Mouse (Mus musculus) MEL (cell line): Measurements from ENCODE around the gene Cgnl1. TPM values are rescaled to one million over a fixed set of nuclear protein-coding genes. Genes with fewer than 3 reads are reported as not detected.
A peak's percentile ranks its signal among the peaks of the same experiment; 100 is the strongest.

Experiments
- DNase-seq: peaks from one replicate; pipeline ENCODE4 v3.0.0; 2011; ENCODE audit warnings: low read depth, low spot score
- H3K27ac ChIP-seq: 2 replicates; pipeline ENCODE4 v1.5.1; 2012; ENCODE audit warnings: low read depth, mild to moderate bottlenecking, control low read depth, low read length, moderate library complexity; ENCODE audit not compliant: control insufficient read depth
- H3K27me3 ChIP-seq, 2 experiments: fragments of 150-350 bp in 1 of 2; sonication (generic) in 1 of 2; 2 replicates each; pipeline ENCODE4 v1.6.1; 2012; ENCODE audit warnings: low read length in 2 of 2, mild to moderate bottlenecking in 2 of 2, improper control_type of control experiment in 1 of 2, moderate library complexity in 1 of 2; ENCODE audit not compliant: insufficient read depth in 2 of 2, control insufficient read depth in 1 of 2
- H3K36me3 ChIP-seq, 2 experiments: 2 replicates each; pipeline ENCODE4 v1.6.1; 2012 to 2014; ENCODE audit warnings: low read length in 2 of 2, improper control_type of control experiment in 1 of 2, inconsistent platforms in 1 of 2, mild to moderate bottlenecking in 1 of 2; ENCODE audit not compliant: insufficient read depth in 2 of 2, control insufficient read depth in 1 of 2
- H3K4me1 ChIP-seq, 2 experiments: fragments of 150-350 bp in 1 of 2; sonication (generic) in 1 of 2; 2 replicates each; pipeline ENCODE4 v1.6.1; 2012; ENCODE audit warnings: low read length in 2 of 2, improper control_type of control experiment in 1 of 2, mild to moderate bottlenecking in 1 of 2; ENCODE audit not compliant: insufficient read depth in 2 of 2, control insufficient read depth in 1 of 2
- H3K4me3 ChIP-seq, 2 experiments: fragments of 150-350 bp in 1 of 2; sonication (generic) in 1 of 2; 2 replicates each; pipeline ENCODE4 v1.5.1; 2012; ENCODE audit warnings: low read depth in 2 of 2, low read length in 2 of 2, mild to moderate bottlenecking in 2 of 2, moderate library complexity in 2 of 2, control low read depth in 1 of 2, improper control_type of control experiment in 1 of 2; ENCODE audit not compliant: control insufficient read depth in 1 of 2, insufficient read depth in 1 of 2
- H3K79me2 ChIP-seq: 2 replicates; pipeline ENCODE4 v1.6.1; 2012; ENCODE audit warnings: mild to moderate bottlenecking, low read length, moderate library complexity; ENCODE audit not compliant: control insufficient read depth, poor library complexity, insufficient read depth
- H3K9ac ChIP-seq: 2 replicates; pipeline ENCODE4 v1.6.1; 2012; ENCODE audit warnings: low read depth, mild to moderate bottlenecking, control low read depth, low read length, moderate library complexity; ENCODE audit not compliant: control insufficient read depth, poor library complexity, severe bottlenecking
- H3K9me3 ChIP-seq: fragments of 150-350 bp; sonication (generic); replicated peaks from 2 replicates; pipeline ENCODE4 v1.6.1; 2012; ENCODE audit warnings: mild to moderate bottlenecking, low read length, improper control_type of control experiment, moderate library complexity; ENCODE audit not compliant: insufficient read depth
- BHLHE40 ChIP-seq: IDR thresholded peaks from 2 replicates; pipeline ENCODE4 v1.6.1; 2012; ENCODE audit warnings: low read depth, mild to moderate bottlenecking, inconsistent platforms, low read length, improper control_type of control experiment, borderline replicate concordance
- CHD1 ChIP-seq: IDR thresholded peaks from 2 replicates; pipeline ENCODE4 v1.6.1; 2012; ENCODE audit warnings: low read depth, mild to moderate bottlenecking, inconsistent platforms, low read length, improper control_type of control experiment
- CTCF ChIP-seq, 3 experiments: IDR thresholded peaks in 2 of 3; conservative IDR thresholded peaks in 1 of 3; 2 replicates each; pipeline ENCODE4 v1.5.1; 2011 to 2012; ENCODE audit warnings: low read length in 3 of 3, low read depth in 2 of 3, mild to moderate bottlenecking in 2 of 3, improper control_type of control experiment in 1 of 3, inconsistent platforms in 1 of 3, mixed read lengths in 1 of 3, moderate library complexity in 1 of 3; ENCODE audit not compliant: control insufficient read depth in 1 of 3, insufficient read depth in 1 of 3, poor library complexity in 1 of 3, severe bottlenecking in 1 of 3
- E2F4 ChIP-seq: IDR thresholded peaks from 2 replicates; pipeline ENCODE4 v1.6.1; 2011; ENCODE audit warnings: low read depth, low read length, improper control_type of control experiment, borderline replicate concordance
- ELF1 ChIP-seq: IDR thresholded peaks from 2 replicates; pipeline ENCODE4 v1.6.1; 2014; ENCODE audit warnings: low read depth, mild to moderate bottlenecking, inconsistent platforms, low read length, improper control_type of control experiment, moderate library complexity
- EP300 ChIP-seq, 2 experiments: IDR thresholded peaks; 2 replicates each; pipeline ENCODE4 v1.6.1; 2011; ENCODE audit warnings: improper control_type of control experiment in 2 of 2, low read length in 2 of 2, low read depth in 1 of 2, mild to moderate bottlenecking in 1 of 2
- GABPA ChIP-seq: IDR thresholded peaks from 2 replicates; pipeline ENCODE4 v1.6.1; 2012; ENCODE audit warnings: low read depth, mild to moderate bottlenecking, inconsistent platforms, low read length, improper control_type of control experiment, moderate library complexity
- GATA1 ChIP-seq: IDR thresholded peaks from 2 replicates; pipeline ENCODE4 v1.6.1; 2011; ENCODE audit warnings: low read depth, low read length, improper control_type of control experiment
- JUND ChIP-seq: IDR thresholded peaks from 2 replicates; pipeline ENCODE4 v1.6.1; 2011; ENCODE audit warnings: low read depth, mild to moderate bottlenecking, improper control_type of control experiment, low read length
- KAT2A ChIP-seq: conservative IDR thresholded peaks from 2 replicates; pipeline ENCODE4 v1.6.1; 2012; ENCODE audit warnings: low read depth, low read length, improper control_type of control experiment, inconsistent platforms
- MAFK ChIP-seq: IDR thresholded peaks from 2 replicates; pipeline ENCODE4 v1.6.1; 2011; ENCODE audit warnings: low read depth, mild to moderate bottlenecking, low read length, improper control_type of control experiment, borderline replicate concordance
- MAZ ChIP-seq: IDR thresholded peaks from 2 replicates; pipeline ENCODE4 v1.6.1; 2012; ENCODE audit warnings: low read depth, mild to moderate bottlenecking, inconsistent platforms, low read length, improper control_type of control experiment
- MEF2A ChIP-seq: IDR thresholded peaks from 2 replicates; pipeline ENCODE4 v1.6.1; 2014; ENCODE audit warnings: low read depth, mild to moderate bottlenecking, inconsistent platforms, low read length, improper control_type of control experiment; ENCODE audit not compliant: poor library complexity, insufficient replicate concordance, severe bottlenecking; ENCODE audit errors: extremely low read depth
- MXI1 ChIP-seq: IDR thresholded peaks from 2 replicates; pipeline ENCODE4 v1.6.1; 2011; ENCODE audit warnings: mild to moderate bottlenecking, low read depth, low read length, improper control_type of control experiment
- MYB ChIP-seq: IDR thresholded peaks from 2 replicates; pipeline ENCODE4 v1.6.1; 2011; ENCODE audit warnings: mild to moderate bottlenecking, low read depth, low read length, improper control_type of control experiment
- POLR2A ChIP-seq, 2 experiments: IDR thresholded peaks; 2 replicates each; pipeline ENCODE4 v1.6.1; 2011 to 2012; ENCODE audit warnings: low read length in 2 of 2, mild to moderate bottlenecking in 2 of 2, control low read depth in 1 of 2, improper control_type of control experiment in 1 of 2, low read depth in 1 of 2, moderate library complexity in 1 of 2; ENCODE audit not compliant: control insufficient read depth in 1 of 2, insufficient read depth in 1 of 2, poor library complexity in 1 of 2
- POLR2AphosphoS2 ChIP-seq: IDR thresholded peaks from 2 replicates; pipeline ENCODE4 v1.6.1; 2011; ENCODE audit warnings: low read length, improper control_type of control experiment
- RAD21 ChIP-seq: IDR thresholded peaks from 2 replicates; pipeline ENCODE4 v1.6.1; 2011; ENCODE audit warnings: mild to moderate bottlenecking, low read depth, low read length, improper control_type of control experiment
- RCOR1 ChIP-seq: IDR thresholded peaks from 2 replicates; pipeline ENCODE4 v1.6.1; 2012; ENCODE audit warnings: low read depth, mild to moderate bottlenecking, inconsistent platforms, low read length, improper control_type of control experiment
- SIN3A ChIP-seq: IDR thresholded peaks from 2 replicates; pipeline ENCODE4 v1.6.1; 2012; ENCODE audit warnings: low read length, improper control_type of control experiment, inconsistent platforms
- SMC3 ChIP-seq: IDR thresholded peaks from 2 replicates; pipeline ENCODE4 v1.6.1; 2011; ENCODE audit warnings: low read depth, low read length, improper control_type of control experiment
- UBTF ChIP-seq: IDR thresholded peaks from 2 replicates; pipeline ENCODE4 v1.6.1; 2012; ENCODE audit warnings: low read depth, mild to moderate bottlenecking, inconsistent platforms, low read length, improper control_type of control experiment, moderate library complexity, borderline replicate concordance; ENCODE audit not compliant: insufficient read depth
- USF1 ChIP-seq: IDR thresholded peaks from 2 replicates; pipeline ENCODE4 v1.6.1; 2014; ENCODE audit warnings: low read depth, mild to moderate bottlenecking, inconsistent platforms, low read length, improper control_type of control experiment, moderate library complexity
- USF2 ChIP-seq, 2 experiments: IDR thresholded peaks; 2 replicates each; pipeline ENCODE4 v1.6.1; 2011 to 2012; ENCODE audit warnings: improper control_type of control experiment in 2 of 2, low read length in 2 of 2, borderline replicate concordance in 1 of 2, inconsistent platforms in 1 of 2, low read depth in 1 of 2, mild to moderate bottlenecking in 1 of 2; ENCODE audit not compliant: insufficient read depth in 1 of 2
- ZC3H11A ChIP-seq: IDR thresholded peaks from 2 replicates; pipeline ENCODE4 v1.6.1; 2012; ENCODE audit warnings: low read depth, mild to moderate bottlenecking, inconsistent platforms, low read length, improper control_type of control experiment
- ZMIZ1 ChIP-seq: IDR thresholded peaks from 2 replicates; pipeline ENCODE4 v1.6.1; 2012; ENCODE audit warnings: low read depth, mild to moderate bottlenecking, inconsistent platforms, low read length, improper control_type of control experiment, moderate library complexity
- polyA plus RNA-seq, 2 experiments: library from polyadenylated mRNA; stranded (reverse) in 1 of 2; unstranded in 1 of 2; fragments of >175 nt in 1 of 2; fragments of >200 nt in 1 of 2; gene quantifications; 2 replicates each; pipeline versions ENCODE4 v1.2.1 to v1.2.4; 2012; ENCODE audit warnings: low replicate concordance in 2 of 2, low read depth in 1 of 2; ENCODE audit not compliant: insufficient read length in 2 of 2, insufficient read depth in 1 of 2, missing spikeins in 1 of 2
- total RNA-seq: library from RNA; depleted of rRNA; stranded (reverse); fragments of 300-350 nt; gene quantifications from 2 replicates; pipeline ENCODE4 v1.2.3, GENCODE M21; 2012

Gene Cgnl1
- total and polyA plus RNA-seq, 3 experiments = 0.19 to 0.70 TPM; not detected in 1

DNA sequence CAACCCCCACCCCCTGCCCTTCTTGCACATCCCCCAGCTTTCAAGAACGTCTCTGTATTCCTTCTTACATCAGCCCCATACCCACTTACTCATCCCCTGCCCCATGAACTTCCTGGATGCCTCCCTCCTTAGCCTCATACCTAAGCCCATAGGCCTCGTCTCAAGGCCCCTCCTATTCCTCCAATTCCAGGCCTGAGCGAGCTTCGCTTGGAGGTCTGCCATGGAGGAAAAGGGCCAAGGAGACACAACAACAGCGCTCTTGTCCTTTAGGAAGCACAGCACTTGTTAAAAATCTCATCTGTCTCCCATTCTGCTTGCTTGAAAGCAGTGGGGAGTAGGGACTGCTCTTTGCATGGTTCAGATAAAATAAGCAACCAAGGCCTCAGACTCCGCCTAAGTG lies 143.1 kb downstream of the Cgnl1 start:
- Histone ChIP-seq H3K79me2 (no peaks in the 10 kb centered on the region), H3K36me3 (no peaks in the 10 kb centered on the region), H3K4me1 (no peaks in the 10 kb centered on the region), H3K4me3 (no peak overlapping the region), H3K9ac (no peak overlapping the region), H3K27me3 (peaks cover 3 to 6% of the 10 kb centered on the region in 2 experiments; a peak in 3 of 4 replicates), H3K27ac (no peak overlapping the region), H3K9me3 (no peaks in the 10 kb centered on the region)
- no peak for TF ChIP-seq ELF1
- TF ChIP-seq MAFK = no peak
- DNase-seq = no peak

DNA sequence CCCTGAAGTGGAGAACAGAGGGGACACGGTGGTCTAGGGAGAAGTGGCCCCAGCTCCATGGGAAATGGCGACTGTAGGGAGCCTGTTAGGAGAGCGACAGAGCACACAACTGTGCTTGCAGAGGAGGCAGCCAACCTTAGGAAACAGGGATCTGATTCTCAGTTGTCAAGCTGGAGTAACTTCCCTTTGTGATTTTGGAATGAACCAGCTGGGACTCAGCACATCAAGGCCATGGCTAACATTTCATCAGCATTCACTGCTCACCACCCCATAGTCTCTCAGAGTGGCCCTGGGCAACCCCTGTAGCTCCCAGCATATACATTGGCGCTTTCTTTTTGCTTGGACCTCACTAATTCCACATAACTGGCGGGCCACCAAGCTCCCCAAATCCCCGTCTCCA lies 145.4 kb downstream of the Cgnl1 start:
- Histone ChIP-seq H3K4me1 (no peaks in the 10 kb centered on the region), H3K9ac (no peak overlapping the region), H3K79me2 (no peaks in the 10 kb centered on the region), H3K9me3 (no peaks in the 10 kb centered on the region), H3K27me3 (peaks cover 6% of the 10 kb centered on the region in 2 experiments; a peak in 3 of 4 replicates), H3K27ac (no peak overlapping the region), H3K36me3 (no peaks in the 10 kb centered on the region), H3K4me3 (no peak overlapping the region)
- no peak for TF ChIP-seq JUND
- TF ChIP-seq UBTF = no peak
- TF ChIP-seq USF1 = no peak
- TF ChIP-seq MXI1 = no peak
- no peak for TF ChIP-seq RCOR1
- no peak for TF ChIP-seq KAT2A
- TF ChIP-seq USF2 (IDR thresholded peaks at IDR 0.05; ENCODE audit: borderline replicate concordance in 1 of 2, insufficient read depth in 1 of 2, low read depth in 1 of 2, low read length in 2 of 2) = no peak
- TF ChIP-seq SMC3 = no peak
- TF ChIP-seq RAD21 = no peak
- TF ChIP-seq BHLHE40 = no peak
- TF ChIP-seq POLR2AphosphoS2 = no peak
- no peak for TF ChIP-seq CHD1
- TF ChIP-seq ELF1 = no peak
- no peak for DNase-seq

- Histone ChIP-seq H3K9me3 (no peaks in the 10 kb centered on the region), H3K27me3 (peaks cover 6% of the 10 kb centered on the region in 2 experiments; a peak in 3 of 4 replicates), H3K36me3 (no peaks in the 10 kb centered on the region), H3K4me3 (no peak overlapping the region), H3K4me1 (no peaks in the 10 kb centered on the region), H3K27ac (no peak overlapping the region), H3K79me2 (no peaks in the 10 kb centered on the region), H3K9ac (no peak overlapping the region)
- DNase-seq = peak; percentile 74
- TF ChIP-seq GABPA (no peak), GATA1 (no peak), ZC3H11A (no peak), ZMIZ1 (no peak), MEF2A (no peak), POLR2AphosphoS2 (no peak), EP300 (IDR thresholded peaks at IDR 0.05; ENCODE audit: low read depth in 1 of 2, low read length in 2 of 2) (no peak), SIN3A (no peak), USF1 (no peak), POLR2A (IDR thresholded peaks at IDR 0.05; ENCODE audit: control insufficient read depth in 1 of 2, insufficient read depth in 1 of 2, low read depth in 1 of 2, low read length in 2 of 2, poor library complexity in 1 of 2) (no peak), E2F4 (no peak), MAFK (no peak), MAZ (no peak), MYB (no peak), CTCF (IDR thresholded peaks at IDR 0.05 in 2 of 3, conservative IDR thresholded peaks at IDR 0.05 in 1 of 3; ENCODE audit: control insufficient read depth in 1 of 3, insufficient read depth in 1 of 3, low read depth in 2 of 3, low read length in 3 of 3, poor library complexity in 1 of 3, severe bottlenecking in 1 of 3) (peak; percentile 69 to 91 (median 74))
These were observed 146.5 kb downstream of the Cgnl1 start for GRCm38 (mm10) chr9:71624793-71625495.
